In genomic region chr11:58008013-58008412, GRCm38 (mm10) we compare ENCODE assay signal across 8 mouse cellular contexts. TPM values are rescaled to one million over a fixed set of nuclear protein-coding genes. Genes with fewer than 3 reads are reported as not detected.
DNase-seq lines count a peak whose midpoint lies in the region; ATAC-seq and TF ChIP-seq lines count a peak whose summit lies in the region.

No protein-coding gene starts in this region.

- peak overlapping the region; percentile 98 for H3K27ac ChIP-seq in heart, embryonic 10.5 days
- peak overlapping the region; percentile 44; the same call in 1 of the 2 replicates for H3K27ac ChIP-seq in forebrain, embryonic 13.5 days
- peak overlapping the region; percentile 85 for H3K27ac ChIP-seq in liver, embryonic 13.5 days

- no peak for ATAC-seq in forebrain, embryonic 13.5 days
- no peak for ATAC-seq in liver, embryonic 13.5 days (ENCODE audit: low read depth)
- no peak for ATAC-seq in megakaryocyte-erythroid progenitor cell, adult 5-6 weeks (replicated peaks; ENCODE audit: low FRiP score, low TSS enrichment, poor library complexity, severe bottlenecking)

- no peak for TF ChIP-seq CTCF in C2C12 (IDR thresholded peaks at IDR 0.05; ENCODE audit: control insufficient read depth, insufficient read depth, insufficient read length)

- H3K4me3 ChIP-seq in heart, embryonic 10.5 days: peak overlapping the region; percentile 99
- peak overlapping the region; percentile 87 for H3K4me3 ChIP-seq in C2C12 (ENCODE audit: insufficient read depth, poor library complexity, severe bottlenecking)
- H3K4me3 ChIP-seq in forebrain, embryonic 13.5 days: peak overlapping the region; percentile 97
- H3K4me3 ChIP-seq in liver, embryonic 13.5 days (replicated peaks): peak overlapping the region; percentile 95

- H3K4me2 ChIP-seq in forebrain, embryonic 13.5 days: peak overlapping the region; percentile 88
- peak overlapping the region; percentile 82 for H3K4me2 ChIP-seq in liver, embryonic 13.5 days

- H3K9me3 ChIP-seq in heart, embryonic 10.5 days: no peaks in the 10 kb centered on the region
- H3K9me3 ChIP-seq in forebrain, embryonic 13.5 days (replicated peaks): no peaks in the 10 kb centered on the region
- H3K9me3 ChIP-seq in liver, embryonic 13.5 days (replicated peaks): no peaks in the 10 kb centered on the region

- no peak for DNase-seq in heart, embryonic 10.5 days (ENCODE audit: low spot score)
- no peak for DNase-seq in heart, adult 11 months
- no peak for DNase-seq in liver, embryonic 13.5 days
- DNase-seq in urinary bladder, adult 2 months (ENCODE audit: low spot score): no peak
- no peak for DNase-seq in embryo, embryonic 11 days

- H3K4me1 ChIP-seq in heart, embryonic 10.5 days: peaks cover 31% of the 10 kb centered on the region
- peaks cover 29% of the 10 kb centered on the region for H3K4me1 ChIP-seq in forebrain, embryonic 13.5 days
- peaks cover 42% of the 10 kb centered on the region for H3K4me1 ChIP-seq in liver, embryonic 13.5 days (replicated peaks)

- peaks cover 54% of the 10 kb centered on the region for H3K79me2 ChIP-seq in C2C12 (ENCODE audit: control insufficient read depth, insufficient read depth)

- peak overlapping the region; percentile 89 for H3ac ChIP-seq in C2C12 (ENCODE audit: control insufficient read depth, insufficient read length, low read depth)

- H3K9ac ChIP-seq in forebrain, embryonic 13.5 days: peak overlapping the region; percentile 69
- peak overlapping the region; percentile 77 for H3K9ac ChIP-seq in liver, embryonic 13.5 days

- H3K36me3 ChIP-seq in heart, embryonic 10.5 days: no peaks in the 10 kb centered on the region
- no peaks in the 10 kb centered on the region for H3K36me3 ChIP-seq in C2C12 (ENCODE audit: control insufficient read depth, insufficient read depth)
- H3K36me3 ChIP-seq in forebrain, embryonic 13.5 days (ENCODE audit: poor library complexity, severe bottlenecking): no peaks in the 10 kb centered on the region
- H3K36me3 ChIP-seq in liver, embryonic 13.5 days: no peaks in the 10 kb centered on the region

- peaks cover 37% of the 10 kb centered on the region for H3K79me3 ChIP-seq in C2C12 (ENCODE audit: low read depth)

- WGBS in heart, embryonic 10.5 days: 16% methylated on average over 5 of the region's 5 CpGs
- WGBS in forebrain, embryonic 13.5 days: 12% methylated on average over 5 of the region's 5 CpGs
- WGBS in liver, embryonic 13.5 days (ENCODE audit: insufficient replicate concordance): 7% methylated on average over 5 of the region's 5 CpGs

- H3K27me3 ChIP-seq in heart, embryonic 10.5 days (ENCODE audit: insufficient read depth, poor library complexity, severe bottlenecking): no peaks in the 10 kb centered on the region
- no peaks in the 10 kb centered on the region for H3K27me3 ChIP-seq in C2C12 (ENCODE audit: control insufficient read depth, insufficient read depth, insufficient read length)
- no peaks in the 10 kb centered on the region for H3K27me3 ChIP-seq in forebrain, embryonic 13.5 days
- no peaks in the 10 kb centered on the region for H3K27me3 ChIP-seq in liver, embryonic 13.5 days

TF ChIP-seq in C2C12, 6 proteins besides CTCF, POLR2A, EP300 and RAD21:
- no peak for TF ChIP-seq MAX (IDR thresholded peaks at IDR 0.05)
- no peak for TF ChIP-seq MYOD1 (IDR thresholded peaks at IDR 0.05; ENCODE audit: control insufficient read depth, insufficient read length, low read depth)
- TF ChIP-seq CEBPB (IDR thresholded peaks at IDR 0.05; ENCODE audit: low read depth): no peak
- no peak for TF ChIP-seq FOSL1 (IDR thresholded peaks at IDR 0.05; ENCODE audit: insufficient read depth, low read length, poor library complexity, severe bottlenecking)
- no peak for TF ChIP-seq MYOG (IDR thresholded peaks at IDR 0.05; ENCODE audit: control insufficient read depth, extremely low read depth, insufficient read length)
- TF ChIP-seq USF1 (IDR thresholded peaks at IDR 0.05; ENCODE audit: low read depth): no peak

RNA-seq across cellular contexts. Expression of gene Larp1, which starts 0.9 kb away (rescaled TPM):
- 18.3 and 21.8 TPM in 2 replicates for polyA plus RNA-seq in heart, embryonic 10.5 days (2016; fragmentation: Nextera tagmentation; extraction: Ambion mirVana)
- polyA plus RNA-seq in C2C12 (2012; fragmentation: generic; extraction: Trizol): 59.4 TPM
- 14.1 and 16.3 TPM in 2 replicates for polyA plus RNA-seq in forebrain, embryonic 13.5 days (2015; fragmentation: Nextera tagmentation; extraction: Ambion mirVana)
- 19.9 and 21.6 TPM in 2 replicates for polyA plus RNA-seq in liver, embryonic 13.5 days (2015; fragmentation: Nextera tagmentation; extraction: Ambion mirVana)
- total RNA-seq in megakaryocyte-erythroid progenitor cell, adult 5-6 weeks (2014; fragmentation: Nextera tagmentation): 138 and 152 TPM in 2 replicates
- 50.4 and 67.2 TPM in 2 replicates for total RNA-seq in megakaryocyte-erythroid progenitor cell, adult 5-6 weeks (2017)
- polyA plus RNA-seq in urinary bladder, adult 2 months (2012; rRNA removed): 31.1 and 42.6 TPM in 2 replicates

Comparison
In these comparisons a context has a peak if more than half of its experiments do, and no peak if none do; other contexts are left out.
1. H3K27ac ChIP-seq: peak in every context shown above with its lines; median percentile 98 in heart, embryonic 10.5 days; 85 in liver, embryonic 13.5 days; 44 in forebrain, embryonic 13.5 days.